Mouse (Mus musculus) skeletal muscle tissue, adult 2 months (tissue): ENCODE measurements around the gene Gm438.
"Not testable (repeated sequence)": the region's sequence is repeated elsewhere in the genome, so short reads cannot be mapped to it uniquely, and the experiment has no call there.

Source experiments
- DNase-seq: peaks from one replicate; pipeline ENCODE4 v3.0.0-alpha.2; 2012; ENCODE audit warnings: low read depth, low spot score

Gm438 gene

GRCm38 (mm10) chr4:144786483-144786882 is at the start of gene Gm438:
Gene Gm438 (minus strand): TSS chr4:144786583.
- no peak for DNase-seq

GRCm38 (mm10) chr4:144824706-144825105 is 38.3 kb upstream of the Gm438 start:
- DNase-seq: no peak

- DNase-seq: no peak
Observed at GRCm38 (mm10) chr4:144823996-144824395, 37.6 kb upstream of the Gm438 start.

- not testable (repeated sequence) for DNase-seq
Observed at GRCm38 (mm10) chr4:144807135-144807534, 20.8 kb upstream of the Gm438 start.

GRCm38 (mm10) chr4:144803633-144804032 is 17.2 kb upstream of the Gm438 start:
- no peak for DNase-seq

- peak; percentile 32 for DNase-seq
Observed at GRCm38 (mm10) chr4:144790141-144790540, 3.8 kb upstream of the Gm438 start.

DNA sequence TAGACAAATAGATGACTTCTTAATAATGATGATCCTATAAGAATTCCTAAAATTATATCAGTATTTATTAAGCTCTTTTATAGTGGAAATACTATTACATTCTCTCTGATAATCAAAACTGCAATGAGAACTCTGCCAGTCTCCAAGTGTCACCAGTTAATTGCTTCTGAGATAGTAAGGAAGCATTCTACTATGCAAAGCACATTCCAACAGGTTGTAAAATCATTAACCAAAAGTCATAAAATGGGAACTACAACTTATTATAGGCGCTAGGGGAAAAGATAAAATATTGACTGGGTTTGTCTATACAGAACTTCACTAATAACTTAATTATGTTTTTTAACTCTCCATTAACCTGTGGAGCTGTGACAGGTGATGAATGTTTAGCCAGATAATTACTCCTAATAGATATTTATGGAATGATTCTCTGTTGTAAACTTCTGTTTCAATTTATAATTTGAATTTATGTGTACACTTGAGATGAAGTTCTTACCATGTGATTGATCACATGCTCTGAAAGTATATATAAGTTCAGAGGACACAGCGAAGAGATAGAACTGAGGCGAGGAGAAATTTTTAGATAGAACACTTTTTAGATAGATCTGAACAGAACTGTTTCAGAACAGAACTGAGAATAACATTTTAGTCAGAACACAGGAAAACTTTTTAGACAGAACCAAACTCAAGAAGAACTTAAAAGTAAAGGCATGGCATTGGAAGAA is 3.7 kb downstream of the Gm438 start:
- DNase-seq: no peak

DNA sequence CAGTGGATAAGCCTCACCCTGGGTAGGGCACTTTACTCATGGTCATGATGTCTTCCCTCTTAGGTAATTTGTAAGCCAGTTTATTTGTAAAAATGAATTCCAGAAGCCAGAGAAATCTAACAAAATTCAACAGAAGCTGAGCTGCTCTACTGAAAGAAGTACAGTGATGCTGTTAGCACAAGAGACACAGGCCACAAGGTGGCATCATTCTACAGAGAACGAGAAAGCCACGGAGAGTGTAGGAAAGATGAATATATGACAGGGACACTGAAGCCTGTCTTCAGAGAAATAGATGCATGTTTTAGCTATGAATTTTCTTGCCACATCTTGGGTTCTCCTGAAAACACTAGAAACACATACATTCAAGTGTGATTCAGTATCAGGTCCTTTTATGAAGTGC is 20.7 kb downstream of the Gm438 start:
- peak; percentile 3 for DNase-seq

DNA sequence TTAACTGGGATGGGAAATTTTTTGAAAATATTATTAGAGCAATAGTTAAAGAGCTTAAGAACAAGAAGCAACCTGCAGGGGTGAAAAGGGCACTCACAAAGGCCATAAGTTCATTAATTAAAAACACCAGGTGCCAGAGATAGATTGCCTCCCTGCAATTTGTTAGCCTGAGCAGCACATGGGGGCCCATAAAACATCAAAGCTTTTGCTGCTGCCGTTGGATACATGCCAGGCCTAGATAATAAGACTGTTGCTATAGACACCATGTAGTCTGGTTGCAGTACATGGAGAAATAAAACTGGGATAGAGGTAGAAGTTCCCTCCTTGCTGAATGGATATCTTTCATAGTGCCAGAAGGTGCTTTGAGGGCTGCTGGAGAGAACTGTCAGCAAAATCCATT is 37.2 kb downstream of the Gm438 start:
- no peak for DNase-seq
